Comparison of ENCODE assay signal across 18 mouse cellular contexts in genomic region chr1:168386159-168386558, GRCm38 (mm10). TPM values are rescaled to one million over a fixed set of nuclear protein-coding genes. Genes with fewer than 3 reads are reported as not detected.
DNase-seq lines count a peak whose midpoint lies in the region; ATAC-seq and TF ChIP-seq lines count a peak whose summit lies in the region.
"Had no signal": no experiment of that assay in that cellular context is flagged by ENCODE, and none has a peak within 500 bp of the region (broad histone marks: within the 10 kb centered on the region; RNA-seq: fewer than 3 reads in every experiment).

No protein-coding gene starts in this region.

- peaks cover 25% of the 10 kb centered on the region for H3K36me3 ChIP-seq in heart, embryonic 13.5 days
- peaks cover 8% of the 10 kb centered on the region; the same call in 1 of the 2 replicates for H3K36me3 ChIP-seq in heart, embryonic 11.5 days (ENCODE audit: control insufficient read depth, insufficient read depth, low read length)
- H3K36me3 ChIP-seq in embryonic facial prominence, embryonic 10.5 days (replicated peaks), result peaks cover 33% of the 10 kb centered on the region
- H3K36me3 ChIP-seq in forebrain, embryonic 14.5 days (ENCODE audit: control insufficient read depth, insufficient read depth, low read length), result peaks cover 6% of the 10 kb centered on the region
- H3K36me3 ChIP-seq: midbrain, embryonic 13.5 days; neural tube, embryonic 15.5 days had no signal

- 0 out of 2 replicates have a peak overlapping the region, but pooled peaks have one; percentile 97 for H3K27ac ChIP-seq in heart, embryonic 13.5 days (replicated peaks)
- no peak overlapping the region for H3K27ac ChIP-seq in heart, embryonic 11.5 days (ENCODE audit: low read depth, low read length)
- peak overlapping the region; percentile 69 for H3K27ac ChIP-seq in left cerebral cortex, adult 2 months
- H3K27ac ChIP-seq in embryonic facial prominence, embryonic 10.5 days (replicated peaks), result peak overlapping the region; percentile 89
- H3K27ac ChIP-seq in forebrain, embryonic 14.5 days (ENCODE audit: low read depth, low read length), result peak overlapping the region; percentile 35; the same call in 1 of the 2 replicates
- H3K27ac ChIP-seq: kidney, postnatal 0 days; midbrain, embryonic 13.5 days; neural tube, embryonic 15.5 days had no signal

- intact Hi-C loops in left cerebral cortex, adult 2 months (cut with DNase I), result no loop called here

- no peak for DNase-seq in left cerebral cortex, adult 2 months (ENCODE audit: extremely low spot score in 1 of 2, low spot score in 2 of 2)
- no peak for DNase-seq in left cerebral cortex, adult 9 months (ENCODE audit: low spot score in 2 of 2)
- no peak for DNase-seq in embryonic facial prominence, embryonic 10.5 days (ENCODE audit: low spot score)
- DNase-seq in forebrain, embryonic 14.5 days (ENCODE audit: low spot score), result peak; percentile 72
- no peak for DNase-seq in layer of hippocampus, adult 9-11 months
- no peak for DNase-seq in urinary bladder, postnatal 14 days (ENCODE audit: low spot score)
- DNase-seq: cerebellum, adult 11 months; cerebellum, postnatal 25 days; gastrocnemius, postnatal 14 days; heart, postnatal 4 days; liver; liver, postnatal 0 days had no signal

- H3K27me3 ChIP-seq in heart, embryonic 13.5 days (replicated peaks), result no peaks in the 10 kb centered on the region
- no peaks in the 10 kb centered on the region for H3K27me3 ChIP-seq in heart, embryonic 11.5 days (ENCODE audit: control insufficient read depth, insufficient read depth, low read length)
- H3K27me3 ChIP-seq in embryonic facial prominence, embryonic 10.5 days (replicated peaks; ENCODE audit: low read depth, poor library complexity, severe bottlenecking), result no peaks in the 10 kb centered on the region
- H3K27me3 ChIP-seq in forebrain, embryonic 14.5 days (replicated peaks; ENCODE audit: control insufficient read depth, insufficient read depth, low read length), result no peaks in the 10 kb centered on the region
- H3K27me3 ChIP-seq: CH12.LX; midbrain, embryonic 13.5 days; neural tube, embryonic 15.5 days had no signal

- H3K9ac ChIP-seq in heart, embryonic 13.5 days, result no peak overlapping the region
- no peak overlapping the region for H3K9ac ChIP-seq in heart, embryonic 11.5 days (ENCODE audit: low read depth, low read length)
- H3K9ac ChIP-seq in forebrain, embryonic 14.5 days (ENCODE audit: low read length), result no peak overlapping the region
- H3K9ac ChIP-seq: liver, postnatal 0 days; midbrain, embryonic 13.5 days; neural tube, embryonic 15.5 days had no signal

- TF ChIP-seq CTCF in left cerebral cortex, adult 2 months (IDR thresholded peaks at IDR 0.05), result no peak

- H3K4me1 ChIP-seq in heart, embryonic 13.5 days, result peaks cover 85% of the 10 kb centered on the region
- peaks cover 55% of the 10 kb centered on the region for H3K4me1 ChIP-seq in heart, embryonic 11.5 days (ENCODE audit: control insufficient read depth, insufficient read depth, low read length)
- H3K4me1 ChIP-seq in embryonic facial prominence, embryonic 10.5 days, result peaks cover 86% of the 10 kb centered on the region
- H3K4me1 ChIP-seq in forebrain, embryonic 14.5 days (ENCODE audit: control insufficient read depth, insufficient read depth, low read length), result peaks cover 72% of the 10 kb centered on the region

- 87% methylated on average over 6 of the region's 6 CpGs for WGBS in heart, embryonic 13.5 days
- WGBS in heart, embryonic 11.5 days (ENCODE audit: insufficient replicate concordance), result 83% methylated on average over 6 of the region's 6 CpGs
- WGBS in embryonic facial prominence, embryonic 10.5 days, result 86% methylated on average over 6 of the region's 6 CpGs
- WGBS in forebrain, embryonic 14.5 days, result 13% methylated on average over 6 of the region's 6 CpGs

- H3K9me3 ChIP-seq in heart, embryonic 13.5 days, result no peaks in the 10 kb centered on the region
- H3K9me3 ChIP-seq in heart, embryonic 11.5 days (replicated peaks; ENCODE audit: control insufficient read depth, low read length), result no peaks in the 10 kb centered on the region
- H3K9me3 ChIP-seq in embryonic facial prominence, embryonic 10.5 days, result no peaks in the 10 kb centered on the region
- no peaks in the 10 kb centered on the region for H3K9me3 ChIP-seq in forebrain, embryonic 14.5 days (replicated peaks; ENCODE audit: control insufficient read depth, low read length)
- H3K9me3 ChIP-seq: midbrain, embryonic 13.5 days; neural tube, embryonic 15.5 days had no signal

- no peak overlapping the region for H3K4me3 ChIP-seq in heart, embryonic 13.5 days
- H3K4me3 ChIP-seq in heart, embryonic 11.5 days (ENCODE audit: low read depth, low read length), result no peak overlapping the region
- H3K4me3 ChIP-seq in left cerebral cortex, adult 2 months, result no peak overlapping the region
- peak overlapping the region; percentile 36; the same call in 1 of the 2 replicates for H3K4me3 ChIP-seq in embryonic facial prominence, embryonic 10.5 days
- H3K4me3 ChIP-seq in forebrain, embryonic 14.5 days (ENCODE audit: low read depth, low read length), result no peak overlapping the region
- H3K4me3 ChIP-seq: midbrain, embryonic 13.5 days; neural tube, embryonic 15.5 days had no signal

- ATAC-seq in heart, embryonic 13.5 days (ENCODE audit: extremely low read depth, insufficient number of reproducible peaks, low FRiP score, low TSS enrichment), result no peak
- ATAC-seq in heart, embryonic 11.5 days (replicated peaks; ENCODE audit: insufficient number of reproducible peaks, low FRiP score, low TSS enrichment), result no peak
- peak; percentile 2; the same call in 1 of the 2 replicates for ATAC-seq in forebrain, embryonic 14.5 days
- ATAC-seq: liver, postnatal 0 days; midbrain, embryonic 13.5 days had no signal

- no peak overlapping the region for H3K4me2 ChIP-seq in heart, embryonic 13.5 days
- no peak overlapping the region for H3K4me2 ChIP-seq in heart, embryonic 11.5 days
- H3K4me2 ChIP-seq in forebrain, embryonic 14.5 days (ENCODE audit: low read length), result no peak overlapping the region
- H3K4me2 ChIP-seq: midbrain, embryonic 13.5 days; neural tube, embryonic 15.5 days had no signal

RNA-seq across cellular contexts. Expression of gene Pbx1, which starts 45.9 kb away (rescaled TPM):
- polyA plus RNA-seq in heart, embryonic 13.5 days (2015; fragmentation: Nextera tagmentation; extraction: Ambion mirVana), result 23.2 and 23.7 TPM in 2 replicates
- 25.0 and 33.5 TPM in 2 replicates for polyA plus RNA-seq in heart, embryonic 11.5 days (2014; fragmentation: Nextera tagmentation; extraction: Ambion mirVana)
- 100 to 1,000 TPM; 140 to 143 TPM for total RNA-seq in left cerebral cortex, adult 2 months (2021)
- polyA plus RNA-seq in embryonic facial prominence, embryonic 10.5 days (2016; fragmentation: Nextera tagmentation; extraction: Ambion mirVana), result 37.2 and 41.6 TPM in 2 replicates
- polyA plus RNA-seq in forebrain, embryonic 14.5 days (2014; fragmentation: Nextera tagmentation; extraction: Ambion mirVana), result 66.7 and 76.8 TPM in 2 replicates
- total RNA-seq: CH12.LX had no signal
